Mouse (Mus musculus) embryonic facial prominence, embryonic 15.5 days (tissue): ENCODE measurements around the gene Snrnp27. TPM values are rescaled to one million over a fixed set of nuclear protein-coding genes. Genes with fewer than 3 reads are reported as not detected.

Source experiments
- ATAC-seq: fragments of 200-750 bp; cut with Nextera tagmentation; 2 replicates; pipeline ENCODE4 v1.8.0; 2017; ENCODE audit warnings: low read depth, moderate TSS enrichment; ENCODE audit not compliant: insufficient number of reproducible peaks, low FRiP score, low TSS enrichment
- H3K27ac ChIP-seq: fragments of 300-500 bp; sonication (generic); replicated peaks from 2 replicates; pipeline ENCODE4 v1.5.1; 2015; ENCODE audit warnings: mild to moderate bottlenecking, inconsistent platforms
- H3K27me3 ChIP-seq: fragments of 300-500 bp; sonication (generic); 2 replicates; pipeline ENCODE4 v1.6.1; 2015; ENCODE audit warnings: inconsistent platforms
- H3K36me3 ChIP-seq: fragments of 300-500 bp; sonication (generic); 2 replicates; pipeline ENCODE4 v1.6.1; 2015; ENCODE audit warnings: mild to moderate bottlenecking, inconsistent platforms
- H3K4me1 ChIP-seq: fragments of 300-500 bp; sonication (generic); 2 replicates; pipeline ENCODE4 v1.6.1; 2015; ENCODE audit warnings: inconsistent platforms
- H3K4me2 ChIP-seq: fragments of 300-500 bp; sonication (generic); replicated peaks from 2 replicates; pipeline ENCODE4 v1.6.1; 2015; ENCODE audit warnings: mild to moderate bottlenecking, inconsistent platforms
- H3K4me3 ChIP-seq: fragments of 300-500 bp; sonication (generic); replicated peaks from 2 replicates; pipeline ENCODE4 v1.5.1; 2015; ENCODE audit warnings: mild to moderate bottlenecking, inconsistent platforms
- H3K9ac ChIP-seq: fragments of 300-500 bp; sonication (generic); 2 replicates; pipeline ENCODE4 v1.6.1; 2015; ENCODE audit warnings: inconsistent platforms
- H3K9me3 ChIP-seq: fragments of 300-500 bp; sonication (generic); replicated peaks from 2 replicates; pipeline ENCODE4 v1.6.1; 2016; ENCODE audit warnings: inconsistent platforms
- WGBS: fragments of 180-500 bp; shearing (Covaris S2); methylation state at CpG from one replicate; pipeline ENCODE4 v1.1.7; 2015; 5-methylcytosine and 5-hydroxymethylcytosine counted together
- polyA plus RNA-seq: library from polyadenylated mRNA; unstranded; fragments of >200 nt; fragmentation: Nextera tagmentation; extraction: Ambion mirVana; gene quantifications from 2 replicates; pipeline ENCODE4 v1.2.1, GENCODE M21; 2015

The Snrnp27 gene
- polyA plus RNA-seq, 1 experiment from 2014 or later = 103 TPM

DNA sequence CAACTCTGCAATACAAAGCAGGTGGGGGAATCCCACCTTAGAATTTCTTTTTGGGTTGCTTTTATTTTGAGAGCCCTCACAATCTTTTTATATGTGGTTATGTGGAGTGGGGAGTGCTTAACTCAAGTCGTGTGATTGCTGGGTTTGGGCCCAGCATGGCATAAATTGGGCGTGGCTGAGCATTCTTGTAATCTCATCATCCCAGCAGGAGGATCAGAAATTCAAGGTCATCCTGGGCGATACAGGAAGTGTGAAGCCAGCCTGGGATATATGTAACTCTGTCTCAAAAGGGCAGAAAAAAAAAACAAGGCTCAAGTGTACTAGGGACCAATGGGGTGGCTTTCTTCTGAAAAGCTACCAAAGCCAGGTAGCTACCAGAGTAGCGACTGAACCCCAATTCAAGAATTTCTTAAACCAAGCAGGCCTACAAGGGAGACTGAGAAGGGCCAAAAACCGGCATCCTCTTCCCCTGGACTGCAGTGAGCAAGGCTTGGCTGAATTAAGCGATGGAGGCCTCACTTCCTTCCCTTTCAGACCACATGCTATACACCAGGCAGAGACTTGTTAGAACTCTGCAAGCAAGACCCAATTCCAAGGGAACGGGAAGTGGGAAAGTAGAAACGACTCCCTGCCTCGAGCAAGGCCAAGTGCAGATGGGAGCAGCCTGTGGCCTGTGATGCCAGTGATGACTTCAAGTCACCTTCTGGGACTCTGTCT lies 24.0 kb downstream of the Snrnp27 start:
- 0 out of 2 replicates have a peak, but pooled peaks cover 3% of the 10 kb centered on the region for H3K4me1 ChIP-seq
- H3K4me2 ChIP-seq = no peak overlapping the region
- H3K4me3 ChIP-seq = no peak overlapping the region
- H3K9me3 ChIP-seq = no peaks in the 10 kb centered on the region
- H3K36me3 ChIP-seq = peaks cover 57% of the 10 kb centered on the region
- H3K9ac ChIP-seq = no peak overlapping the region
- 80% methylated on average over 9 of the region's 9 CpGs for WGBS
- no peaks in the 10 kb centered on the region for H3K27me3 ChIP-seq
- no peak for ATAC-seq
- H3K27ac ChIP-seq = no peak overlapping the region

DNA sequence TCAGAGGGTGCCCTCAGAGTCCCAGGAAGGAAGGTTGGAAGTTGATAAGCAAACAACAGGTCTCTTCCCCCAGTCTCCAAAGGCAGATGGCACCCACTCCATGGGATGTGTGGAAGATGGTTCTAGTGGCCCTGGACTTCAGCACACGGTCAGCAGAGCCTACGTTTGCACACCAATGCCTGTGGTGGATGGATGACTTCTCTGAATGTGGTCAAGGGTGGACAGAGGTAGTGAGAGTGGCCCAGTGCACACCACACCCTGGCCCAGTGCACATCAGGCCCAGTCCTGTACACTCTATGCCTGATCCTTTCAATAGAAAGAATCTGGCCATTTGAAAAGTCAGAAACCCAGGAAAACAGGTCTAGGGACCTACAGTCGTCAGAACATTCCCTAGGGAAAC lies 25.8 kb downstream of the Snrnp27 start:
- H3K4me3 ChIP-seq = no peak overlapping the region
- 83% methylated on average over 3 of the region's 3 CpGs for WGBS
- peaks cover 54% of the 10 kb centered on the region for H3K36me3 ChIP-seq
- no peaks in the 10 kb centered on the region for H3K27me3 ChIP-seq
- no peak overlapping the region for H3K27ac ChIP-seq
- no peak overlapping the region for H3K4me2 ChIP-seq
- 0 out of 2 replicates have a peak, but pooled peaks cover 3% of the 10 kb centered on the region for H3K4me1 ChIP-seq
- ATAC-seq = no peak
- no peaks in the 10 kb centered on the region for H3K9me3 ChIP-seq
- H3K9ac ChIP-seq = no peak overlapping the region

DNA sequence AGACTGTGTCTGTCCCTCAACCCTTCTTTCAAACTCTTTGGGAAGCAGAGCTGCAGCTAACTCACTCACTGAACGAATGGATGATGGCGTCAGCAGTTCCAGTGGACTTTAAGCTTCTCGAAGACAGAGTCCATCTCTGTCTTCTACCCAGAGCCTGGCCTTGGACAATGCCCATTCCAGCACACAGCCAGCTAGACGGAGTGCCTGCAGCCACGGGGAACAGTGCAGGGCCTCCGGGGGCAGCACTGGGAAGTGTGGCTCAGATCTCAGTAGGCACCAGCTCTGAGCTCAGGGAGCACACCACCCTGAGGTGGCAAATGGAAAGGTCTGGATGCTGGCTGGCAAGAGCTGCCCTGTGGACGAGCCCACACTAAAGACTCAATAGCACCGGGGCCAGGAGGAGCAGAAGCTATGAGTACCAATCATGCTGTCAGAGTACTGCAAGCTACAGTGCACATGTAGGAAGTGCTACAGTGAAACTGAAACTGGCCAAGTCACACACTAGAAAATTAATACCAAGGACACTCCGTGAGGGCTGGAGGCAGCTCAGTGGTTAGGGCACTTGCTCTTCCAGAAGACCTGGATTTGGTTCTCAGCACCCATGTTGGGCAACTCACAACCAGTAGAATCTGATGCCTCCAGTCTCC lies 29.9 kb downstream of the Snrnp27 start:
- Histone ChIP-seq H3K4me2 (no peak overlapping the region), H3K4me3 (no peak overlapping the region), H3K27me3 (no peaks in the 10 kb centered on the region), H3K9ac (no peak overlapping the region), H3K4me1 (0 out of 2 replicates have a peak, but pooled peaks cover 3% of the 10 kb centered on the region), H3K27ac (no peak overlapping the region; the same call in 1 of the 2 replicates), H3K9me3 (no peaks in the 10 kb centered on the region), H3K36me3 (peaks cover 54% of the 10 kb centered on the region)
- 79% methylated on average over 9 of the region's 9 CpGs for WGBS
- no peak for ATAC-seq

DNA sequence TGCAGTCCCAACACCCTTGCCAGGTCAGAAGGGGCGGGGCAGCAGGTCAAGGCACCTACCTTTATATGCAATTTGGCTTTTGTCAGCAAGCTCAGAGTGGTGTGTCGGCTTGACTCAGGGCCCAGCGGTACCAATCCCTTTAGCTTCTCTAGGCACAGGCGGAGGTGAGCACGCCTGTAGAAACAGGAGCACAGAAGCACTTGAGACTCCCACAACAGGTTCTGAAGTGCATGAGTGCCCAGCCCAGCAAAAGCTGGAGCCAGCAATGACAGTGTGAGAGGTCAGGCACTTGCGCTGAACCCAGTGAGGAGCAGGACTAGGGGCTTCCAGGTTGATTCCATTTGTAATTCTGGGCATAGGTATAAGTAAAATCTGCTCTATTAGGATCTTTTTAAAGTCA lies 31.3 kb downstream of the Snrnp27 start:
- Histone ChIP-seq H3K9me3 (no peaks in the 10 kb centered on the region), H3K4me3 (no peak overlapping the region), H3K4me2 (no peak overlapping the region), H3K27ac (no peak overlapping the region), H3K36me3 (peaks cover 58% of the 10 kb centered on the region), H3K9ac (no peak overlapping the region), H3K27me3 (no peaks in the 10 kb centered on the region), H3K4me1 (0 out of 2 replicates have a peak, but pooled peaks cover 3% of the 10 kb centered on the region)
- no peak for ATAC-seq
- WGBS = 83% methylated on average over 6 of the region's 6 CpGs

DNA sequence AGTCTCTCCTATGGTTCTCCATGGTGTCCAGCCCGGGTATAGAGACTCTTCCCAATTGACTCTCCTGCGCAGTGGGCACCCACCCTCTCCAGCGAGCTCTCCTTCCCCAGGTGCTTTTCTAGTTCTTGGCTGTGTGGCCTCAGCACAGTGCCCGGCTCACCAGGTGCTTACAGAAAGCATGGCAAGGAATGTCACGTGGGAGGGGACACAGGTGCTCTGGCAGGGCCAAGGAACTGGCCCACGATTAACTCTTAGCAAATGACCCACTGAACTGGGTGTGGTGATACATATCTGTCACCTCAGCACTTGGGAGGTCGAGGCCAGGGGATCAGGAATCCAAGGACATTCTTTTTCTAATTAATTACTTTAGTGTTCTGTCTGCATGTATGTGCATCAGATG lies 38.2 kb downstream of the Snrnp27 start:
- Histone ChIP-seq H3K4me2 (no peak overlapping the region), H3K27ac (no peak overlapping the region), H3K36me3 (peaks cover 37% of the 10 kb centered on the region), H3K27me3 (no peaks in the 10 kb centered on the region), H3K4me1 (no peaks in the 10 kb centered on the region), H3K9me3 (no peaks in the 10 kb centered on the region), H3K9ac (no peak overlapping the region), H3K4me3 (no peak overlapping the region)
- ATAC-seq = no peak
- WGBS = 75% methylated on average over 7 of the region's 7 CpGs

DNA sequence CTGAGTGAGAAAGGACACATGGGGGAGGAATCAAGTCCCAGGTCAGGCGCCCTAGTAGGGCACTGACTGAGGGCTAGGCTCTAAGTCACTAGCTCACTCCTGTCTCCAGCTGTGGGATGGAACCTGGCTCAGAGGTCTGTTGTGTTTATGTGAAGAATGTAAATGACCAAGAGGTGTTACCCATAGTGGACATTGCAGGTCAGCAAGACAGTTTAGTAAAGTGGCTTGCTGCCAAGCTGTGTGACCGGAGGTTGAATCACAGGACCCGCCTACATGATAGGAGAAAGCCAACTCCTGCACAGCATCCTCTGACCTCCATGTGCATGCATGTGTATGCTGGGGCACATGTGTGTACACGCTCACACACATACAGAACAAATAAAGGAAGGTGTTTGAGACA lies 38.8 kb downstream of the Snrnp27 start:
- no peak overlapping the region for H3K9ac ChIP-seq
- no peak overlapping the region for H3K4me3 ChIP-seq
- no peak for ATAC-seq
- no peaks in the 10 kb centered on the region for H3K27me3 ChIP-seq
- no peak overlapping the region for H3K27ac ChIP-seq
- H3K9me3 ChIP-seq = no peaks in the 10 kb centered on the region
- no peak overlapping the region for H3K4me2 ChIP-seq
- peaks cover 31% of the 10 kb centered on the region for H3K36me3 ChIP-seq
- H3K4me1 ChIP-seq = no peaks in the 10 kb centered on the region
- 70% methylated on average over 4 of the region's 4 CpGs for WGBS

DNA sequence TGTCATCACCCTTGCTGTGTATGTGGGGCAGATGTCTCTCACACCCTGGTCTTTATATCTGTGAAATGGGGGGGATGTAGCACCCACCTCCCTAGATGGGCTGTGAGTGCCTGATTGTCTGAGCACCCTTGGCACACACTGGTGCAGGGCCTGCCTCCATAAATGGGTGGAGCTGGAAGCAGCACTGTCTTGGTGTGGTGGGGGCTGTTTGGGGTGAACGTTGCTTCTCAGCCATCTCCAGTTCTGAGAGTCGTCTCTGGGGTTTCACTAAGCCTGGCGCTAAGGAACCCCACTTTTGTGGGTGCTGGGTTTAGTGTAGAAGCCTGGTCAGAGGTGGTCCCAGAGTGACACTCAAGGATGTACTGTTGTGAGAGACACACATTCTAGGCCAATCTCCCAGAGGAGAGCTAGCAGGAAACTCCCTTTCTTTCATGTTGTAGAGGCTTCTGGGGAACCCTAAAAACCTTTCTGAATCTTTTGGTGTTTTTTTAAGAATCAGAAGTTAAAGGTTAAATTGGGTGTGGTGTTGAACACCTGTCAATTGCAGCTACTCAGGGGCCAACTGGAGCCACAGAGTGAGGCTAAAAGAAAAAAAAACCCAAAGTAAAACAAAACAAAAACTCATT lies 39.4 kb downstream of the Snrnp27 start:
- ATAC-seq = no peak
- H3K4me3 ChIP-seq = no peak overlapping the region
- no peak overlapping the region for H3K27ac ChIP-seq
- no peak overlapping the region for H3K4me2 ChIP-seq
- no peaks in the 10 kb centered on the region for H3K27me3 ChIP-seq
- no peaks in the 10 kb centered on the region for H3K9me3 ChIP-seq
- H3K9ac ChIP-seq = no peak overlapping the region
- H3K36me3 ChIP-seq = peaks cover 25% of the 10 kb centered on the region
- WGBS = 76% methylated on average over 3 of the region's 3 CpGs
- H3K4me1 ChIP-seq = no peaks in the 10 kb centered on the region

DNA sequence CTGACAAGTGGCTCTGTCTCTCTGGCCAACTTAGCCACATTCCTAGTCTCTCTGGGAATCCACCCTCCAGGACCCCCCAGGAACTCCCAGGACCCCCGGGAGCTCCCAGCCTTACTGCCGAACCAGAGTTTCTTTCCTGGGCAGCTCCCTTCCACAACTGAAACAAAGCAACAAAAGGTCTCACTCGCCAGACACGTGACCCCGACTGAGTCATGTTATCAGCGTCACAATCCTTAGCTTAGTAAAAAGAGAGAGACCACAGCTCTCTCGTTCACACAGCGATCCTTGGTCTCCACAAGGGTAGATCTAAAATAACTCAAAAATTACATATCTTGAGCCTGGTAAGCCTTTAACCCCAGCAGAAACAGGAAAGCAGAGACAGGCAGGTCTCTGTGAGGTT lies 42.6 kb downstream of the Snrnp27 start:
- no peak for ATAC-seq
- Histone ChIP-seq H3K36me3 (no peaks in the 10 kb centered on the region), H3K27me3 (no peaks in the 10 kb centered on the region), H3K4me1 (peaks cover 4% of the 10 kb centered on the region; the same call in 1 of the 2 replicates), H3K9me3 (no peaks in the 10 kb centered on the region), H3K9ac (no peak overlapping the region), H3K4me2 (no peak overlapping the region), H3K4me3 (no peak overlapping the region), H3K27ac (no peak overlapping the region)
- WGBS = 69% methylated on average over 8 of the region's 8 CpGs

DNA sequence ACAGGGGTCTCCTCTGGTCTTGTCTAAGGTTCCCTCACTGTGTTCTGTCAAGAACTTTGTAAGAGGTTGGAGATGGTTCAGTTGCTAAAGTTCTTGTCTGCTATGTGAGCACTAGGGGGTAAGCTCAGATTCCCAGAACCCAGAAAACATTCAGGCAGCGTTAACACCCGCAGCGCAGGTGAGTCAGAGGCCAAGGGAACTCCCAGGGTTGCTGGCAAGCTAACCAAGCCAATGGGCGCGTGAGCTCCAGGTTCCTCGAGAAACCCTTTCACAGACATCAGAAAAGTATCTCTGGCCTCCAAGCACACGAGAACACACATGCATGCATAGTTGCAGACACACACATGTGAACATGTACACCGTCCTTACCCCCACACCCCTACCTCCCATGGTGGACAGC lies 43.5 kb downstream of the Snrnp27 start:
- Histone ChIP-seq H3K27ac (no peak overlapping the region), H3K4me1 (peaks cover 4% of the 10 kb centered on the region; the same call in 1 of the 2 replicates), H3K4me2 (no peak overlapping the region), H3K9ac (no peak overlapping the region), H3K4me3 (no peak overlapping the region), H3K9me3 (no peaks in the 10 kb centered on the region), H3K27me3 (no peaks in the 10 kb centered on the region), H3K36me3 (no peaks in the 10 kb centered on the region)
- WGBS = 85% methylated on average over 8 of the region's 8 CpGs
- no peak for ATAC-seq

DNA sequence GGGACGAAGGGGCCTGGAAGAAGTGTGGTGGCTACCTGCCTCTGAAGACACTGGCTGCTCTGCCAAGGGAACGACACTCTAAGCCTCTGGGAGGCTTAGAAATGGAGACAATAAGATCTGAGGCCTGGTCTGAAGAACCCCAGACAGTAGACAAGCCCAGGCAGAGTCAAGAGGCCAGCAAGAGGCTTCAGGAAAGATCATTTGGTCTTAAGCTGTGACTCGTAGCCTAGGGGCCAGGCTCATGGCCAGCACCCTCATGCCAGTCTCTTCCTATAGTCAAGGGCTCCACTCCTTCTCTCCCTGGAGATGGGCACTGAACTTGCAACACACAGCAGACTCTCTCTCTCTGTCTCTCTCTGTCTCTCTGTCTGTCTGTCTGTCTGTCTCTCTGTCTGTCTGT lies 44.2 kb downstream of the Snrnp27 start:
- Histone ChIP-seq H3K36me3 (no peaks in the 10 kb centered on the region), H3K4me1 (peaks cover 4% of the 10 kb centered on the region; the same call in 1 of the 2 replicates), H3K27me3 (no peaks in the 10 kb centered on the region), H3K4me2 (no peak overlapping the region), H3K9me3 (no peaks in the 10 kb centered on the region), H3K27ac (no peak overlapping the region), H3K4me3 (no peak overlapping the region), H3K9ac (no peak overlapping the region)
- WGBS = 68% methylated on average over 3 of the region's 3 CpGs
- no peak for ATAC-seq
